Mouse (Mus musculus) neural tube, embryonic 13.5 days (tissue): Measurements from ENCODE around the gene Gmpr2. TPM values are rescaled to one million over a fixed set of nuclear protein-coding genes. Genes with fewer than 3 reads are reported as not detected.

Source experiments
- ATAC-seq: fragments of 200-750 bp; cut with Nextera tagmentation; 2 replicates; pipeline ENCODE4 v1.8.0; 2017; ENCODE audit warnings: low read depth, mild to moderate bottlenecking, moderate TSS enrichment, moderate library complexity
- H3K27ac ChIP-seq: fragments of 300-500 bp; sonication (generic); replicated peaks from 2 replicates; pipeline ENCODE4 v1.5.1; 2015; ENCODE audit warnings: moderate library complexity, mild to moderate bottlenecking, inconsistent platforms
- H3K27me3 ChIP-seq: fragments of 300-500 bp; sonication (generic); 2 replicates; pipeline ENCODE4 v1.6.1; 2015; ENCODE audit warnings: mild to moderate bottlenecking, inconsistent platforms
- H3K36me3 ChIP-seq: fragments of 300-500 bp; sonication (generic); 2 replicates; pipeline ENCODE4 v1.6.1; 2015; ENCODE audit warnings: mild to moderate bottlenecking, inconsistent platforms
- H3K4me1 ChIP-seq: fragments of 300-500 bp; sonication (generic); replicated peaks from 2 replicates; pipeline ENCODE4 v1.6.1; 2015; ENCODE audit warnings: inconsistent platforms
- H3K4me2 ChIP-seq: fragments of 300-500 bp; sonication (generic); 2 replicates; pipeline ENCODE4 v1.6.1; 2015; ENCODE audit warnings: inconsistent platforms, mild to moderate bottlenecking, moderate library complexity
- H3K4me3 ChIP-seq: fragments of 300-500 bp; sonication (generic); 2 replicates; pipeline ENCODE4 v1.5.1; 2015; ENCODE audit warnings: mild to moderate bottlenecking, inconsistent platforms
- H3K9ac ChIP-seq: fragments of 300-500 bp; sonication (generic); 2 replicates; pipeline ENCODE4 v1.6.1; 2015; ENCODE audit warnings: moderate library complexity, mild to moderate bottlenecking, inconsistent platforms
- H3K9me3 ChIP-seq: fragments of 300-500 bp; sonication (generic); 2 replicates; pipeline ENCODE4 v1.6.1; 2016; ENCODE audit warnings: inconsistent platforms
- WGBS: fragments of 180-500 bp; shearing (Covaris S2); methylation state at CpG from one replicate; pipeline ENCODE4 v1.1.7; 2015; 5-methylcytosine and 5-hydroxymethylcytosine counted together
- polyA plus RNA-seq: library from polyadenylated mRNA; unstranded; fragments of >200 nt; fragmentation: Nextera tagmentation; extraction: Ambion mirVana; gene quantifications from 2 replicates; pipeline ENCODE4 v1.2.1, GENCODE M21; 2015

Gmpr2 gene
- polyA plus RNA-seq, 1 experiment from 2014 or later: 55.0 TPM

DNA sequence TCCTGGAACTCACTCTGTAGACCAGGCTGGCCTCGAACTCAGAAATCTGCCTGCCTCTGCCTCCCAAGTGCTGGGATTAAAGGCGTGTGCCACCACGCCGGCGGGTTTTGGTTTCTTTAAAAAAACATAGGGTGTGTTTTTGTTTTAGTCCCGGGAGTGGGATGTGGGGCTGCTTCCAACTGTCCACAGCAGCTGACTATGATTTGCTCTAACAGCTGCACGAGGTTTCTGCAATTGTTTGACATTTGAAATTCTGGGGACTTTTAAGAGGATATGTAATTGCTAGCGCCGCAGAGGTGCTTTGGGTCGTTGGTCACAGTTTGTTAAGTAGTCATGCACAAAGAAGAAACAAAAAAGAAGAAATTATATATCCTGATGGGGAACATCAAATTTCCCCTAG, 17.7 kb downstream of the Gmpr2 start:
- 81% methylated on average over 10 of the region's 10 CpGs for WGBS
- ATAC-seq: no peak
- H3K4me1 ChIP-seq: no peaks in the 10 kb centered on the region

DNA sequence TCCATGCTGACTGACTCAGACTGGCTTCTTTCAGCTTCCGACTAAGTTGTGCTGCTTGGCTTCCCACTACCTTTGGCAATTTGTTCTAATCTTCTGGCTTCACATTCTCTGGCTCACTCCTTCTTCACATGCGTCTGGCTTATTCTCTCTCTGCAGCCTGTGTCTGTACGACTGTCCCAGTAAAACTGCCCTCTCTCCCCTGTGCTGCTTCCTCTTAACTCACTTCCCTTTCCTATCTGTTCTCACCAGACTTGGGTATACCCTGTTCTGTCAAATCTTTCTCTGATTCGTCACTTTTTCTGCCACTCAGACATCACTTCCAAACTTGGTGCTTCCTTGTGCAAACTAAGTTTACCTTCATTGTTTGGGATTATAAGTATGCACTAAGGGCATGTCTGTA, 25.5 kb downstream of the Gmpr2 start:
- H3K27ac ChIP-seq: no peak overlapping the region
- H3K9ac ChIP-seq: no peak overlapping the region
- H3K4me2 ChIP-seq: no peak overlapping the region
- WGBS: 87% methylated on average over 4 of the region's 4 CpGs
- H3K36me3 ChIP-seq: no peaks in the 10 kb centered on the region
- no peaks in the 10 kb centered on the region for H3K27me3 ChIP-seq
- ATAC-seq: no peak
- H3K4me3 ChIP-seq: no peak overlapping the region
- no peaks in the 10 kb centered on the region for H3K9me3 ChIP-seq
- no peaks in the 10 kb centered on the region for H3K4me1 ChIP-seq

More for the DNA sequence above, 17.7 kb downstream of the Gmpr2 start:
- Histone ChIP-seq H3K27ac (no peak overlapping the region), H3K9me3 (no peaks in the 10 kb centered on the region), H3K36me3 (no peaks in the 10 kb centered on the region), H3K4me3 (no peak overlapping the region), H3K9ac (no peak overlapping the region), H3K27me3 (no peaks in the 10 kb centered on the region), H3K4me2 (no peak overlapping the region)

DNA sequence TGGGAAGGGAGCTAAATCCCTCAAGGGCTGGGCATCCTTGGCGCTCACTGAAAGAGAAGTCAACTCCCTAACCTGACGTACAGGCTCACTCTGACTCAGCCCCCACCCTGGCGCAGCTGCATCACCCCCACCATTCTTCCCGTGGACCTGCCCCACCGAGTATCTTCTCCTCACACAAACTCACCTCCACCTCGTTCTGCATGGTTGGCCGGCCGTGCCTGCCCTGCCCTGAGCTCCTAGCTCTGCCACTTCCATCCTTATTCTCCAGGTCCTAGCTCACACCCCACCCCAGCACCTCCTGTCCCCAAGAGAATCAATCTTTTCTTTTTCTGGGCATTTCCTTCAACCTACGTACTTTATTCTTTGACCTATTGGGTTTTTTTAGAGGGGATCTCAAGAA, 29.4 kb downstream of the Gmpr2 start:
- Histone ChIP-seq H3K4me1 (no peaks in the 10 kb centered on the region), H3K4me3 (no peak overlapping the region), H3K4me2 (no peak overlapping the region), H3K27ac (no peak overlapping the region), H3K27me3 (no peaks in the 10 kb centered on the region), H3K36me3 (no peaks in the 10 kb centered on the region), H3K9ac (no peak overlapping the region), H3K9me3 (no peaks in the 10 kb centered on the region)
- ATAC-seq: no peak
- 75% methylated on average over 9 of the region's 9 CpGs for WGBS

DNA sequence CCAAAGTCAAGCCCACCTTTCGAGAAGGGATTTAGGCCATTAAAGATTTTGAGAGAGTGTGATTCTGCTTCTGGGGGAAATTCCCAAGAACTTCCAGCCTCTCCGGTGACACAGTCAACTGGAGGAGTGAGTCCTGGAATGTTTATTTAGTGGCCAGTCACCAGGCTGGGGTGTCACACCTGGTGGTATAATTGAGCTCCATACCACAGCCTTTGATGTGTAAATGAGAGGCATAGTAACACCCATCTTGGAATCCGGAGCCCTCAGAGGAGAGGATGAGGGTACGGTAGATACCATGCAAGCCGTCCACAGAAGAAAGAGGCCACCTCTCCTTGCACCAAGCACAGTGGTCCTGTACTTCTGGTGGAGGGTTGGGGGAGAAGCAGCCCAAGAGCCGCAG, 31.0 kb downstream of the Gmpr2 start:
- Histone ChIP-seq H3K27ac (no peak overlapping the region), H3K4me2 (no peak overlapping the region), H3K9ac (no peak overlapping the region), H3K9me3 (no peaks in the 10 kb centered on the region), H3K4me1 (no peaks in the 10 kb centered on the region), H3K36me3 (no peaks in the 10 kb centered on the region), H3K4me3 (no peak overlapping the region), H3K27me3 (no peaks in the 10 kb centered on the region)
- ATAC-seq: no peak
- WGBS: 59% methylated on average over 6 of the region's 6 CpGs

DNA sequence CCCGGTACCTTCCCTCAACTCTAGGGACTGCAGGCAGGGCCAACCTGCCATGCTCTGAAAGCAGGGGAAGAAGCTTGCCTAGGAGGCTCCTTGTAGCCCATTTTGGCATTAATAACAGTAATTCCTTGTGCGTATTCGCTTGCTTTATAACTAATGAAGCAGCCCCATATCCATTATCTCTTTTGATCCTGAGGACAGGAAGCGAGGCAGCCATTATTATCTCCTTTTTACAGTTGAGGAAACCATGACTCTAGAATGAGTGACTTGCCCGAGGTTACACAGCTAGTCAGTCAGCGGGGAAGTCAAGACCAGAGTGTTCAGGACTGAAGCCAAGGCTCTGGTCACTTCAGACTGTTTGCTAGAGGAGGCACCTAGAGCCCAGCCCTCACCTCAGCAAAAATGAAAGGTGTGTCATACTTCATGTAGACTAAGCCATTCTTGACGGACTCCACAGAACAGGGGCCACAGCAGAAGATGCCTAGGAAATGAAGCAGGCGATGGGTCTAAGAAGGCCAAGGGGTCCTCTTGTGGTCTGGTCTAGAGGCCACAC, 34.4 kb downstream of the Gmpr2 start:
- no peak for ATAC-seq
- Histone ChIP-seq H3K4me1 (no peaks in the 10 kb centered on the region), H3K4me2 (no peak overlapping the region), H3K4me3 (no peak overlapping the region), H3K27me3 (no peaks in the 10 kb centered on the region), H3K9ac (no peak overlapping the region), H3K36me3 (no peaks in the 10 kb centered on the region), H3K9me3 (no peaks in the 10 kb centered on the region), H3K27ac (no peak overlapping the region)
- WGBS: 93% methylated on average over 8 of the region's 8 CpGs

DNA sequence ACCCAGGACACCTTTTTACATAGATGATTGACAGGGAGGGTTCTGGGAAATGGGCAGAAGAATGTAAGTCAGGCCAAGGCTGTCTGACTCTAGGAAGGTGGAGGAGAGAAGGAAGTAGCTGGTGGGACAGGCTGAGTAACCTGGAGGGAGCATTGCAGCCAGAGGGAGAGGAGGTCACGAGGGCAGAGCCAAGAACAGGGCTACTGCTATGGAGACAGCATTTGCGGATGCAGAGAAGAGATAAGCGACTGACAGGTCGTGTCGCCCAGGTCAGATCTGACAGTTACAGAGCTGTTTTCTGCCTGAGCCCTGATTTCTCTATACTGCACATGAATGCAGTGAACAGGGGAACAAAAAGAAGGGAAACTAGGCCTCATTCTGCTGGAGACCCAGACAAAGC, 35.7 kb downstream of the Gmpr2 start:
- Histone ChIP-seq H3K9me3 (no peaks in the 10 kb centered on the region), H3K4me2 (no peak overlapping the region), H3K4me1 (no peaks in the 10 kb centered on the region), H3K27ac (no peak overlapping the region), H3K9ac (no peak overlapping the region), H3K4me3 (no peak overlapping the region), H3K27me3 (peaks cover 9% of the 10 kb centered on the region), H3K36me3 (no peaks in the 10 kb centered on the region)
- WGBS: 90% methylated on average over 5 of the region's 5 CpGs
- no peak for ATAC-seq

DNA sequence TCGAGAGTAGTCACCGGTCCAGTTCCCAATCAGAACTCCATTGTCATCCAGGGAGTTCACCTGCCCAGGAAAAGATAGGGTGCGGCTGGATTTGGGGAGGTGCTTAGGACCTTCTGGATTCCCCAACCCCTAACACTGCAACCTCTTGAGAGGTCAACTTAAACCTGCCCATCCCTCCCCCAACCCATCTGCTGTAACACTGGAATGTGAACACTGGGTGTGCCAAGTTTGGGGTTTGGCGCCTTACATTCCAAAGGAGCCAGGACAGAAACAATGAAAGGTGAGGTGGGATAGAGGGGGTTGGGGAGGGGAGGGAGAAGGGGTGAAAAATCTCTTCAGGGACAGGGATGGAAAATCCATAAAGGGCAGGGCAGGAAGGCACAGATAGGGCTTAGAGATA, 37.8 kb downstream of the Gmpr2 start:
- no peaks in the 10 kb centered on the region for H3K36me3 ChIP-seq
- ATAC-seq: no peak
- 94% methylated on average over 4 of the region's 4 CpGs for WGBS

DNA sequence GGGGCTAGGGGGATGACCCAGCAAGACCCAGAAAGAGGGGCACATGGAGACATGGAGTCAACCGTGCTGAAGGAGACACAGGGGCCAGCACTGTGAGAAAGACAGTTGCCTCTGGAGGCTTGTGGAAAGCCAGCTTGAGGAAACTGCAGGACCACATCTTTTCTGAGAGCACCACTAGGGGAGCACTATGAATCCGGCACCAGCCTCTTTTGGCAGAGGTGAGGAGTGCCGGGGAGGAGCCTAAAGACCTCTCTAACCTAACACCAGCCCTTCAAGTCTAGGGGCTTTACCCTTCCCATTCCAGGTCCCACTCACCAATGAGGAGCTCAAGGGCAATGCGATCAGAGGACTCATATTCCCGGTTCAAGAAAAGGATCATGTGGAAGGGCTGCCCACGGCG, 40.0 kb downstream of the Gmpr2 start:
- 87% methylated on average over 7 of the region's 7 CpGs for WGBS
- ATAC-seq: no peak

More for the DNA sequence above, 37.8 kb downstream of the Gmpr2 start:
- H3K4me1 ChIP-seq: no peaks in the 10 kb centered on the region
- no peak overlapping the region for H3K27ac ChIP-seq
- no peak overlapping the region for H3K9ac ChIP-seq
- no peaks in the 10 kb centered on the region for H3K9me3 ChIP-seq
- peaks cover 28% of the 10 kb centered on the region for H3K27me3 ChIP-seq
- no peak overlapping the region for H3K4me3 ChIP-seq
- no peak overlapping the region for H3K4me2 ChIP-seq

DNA sequence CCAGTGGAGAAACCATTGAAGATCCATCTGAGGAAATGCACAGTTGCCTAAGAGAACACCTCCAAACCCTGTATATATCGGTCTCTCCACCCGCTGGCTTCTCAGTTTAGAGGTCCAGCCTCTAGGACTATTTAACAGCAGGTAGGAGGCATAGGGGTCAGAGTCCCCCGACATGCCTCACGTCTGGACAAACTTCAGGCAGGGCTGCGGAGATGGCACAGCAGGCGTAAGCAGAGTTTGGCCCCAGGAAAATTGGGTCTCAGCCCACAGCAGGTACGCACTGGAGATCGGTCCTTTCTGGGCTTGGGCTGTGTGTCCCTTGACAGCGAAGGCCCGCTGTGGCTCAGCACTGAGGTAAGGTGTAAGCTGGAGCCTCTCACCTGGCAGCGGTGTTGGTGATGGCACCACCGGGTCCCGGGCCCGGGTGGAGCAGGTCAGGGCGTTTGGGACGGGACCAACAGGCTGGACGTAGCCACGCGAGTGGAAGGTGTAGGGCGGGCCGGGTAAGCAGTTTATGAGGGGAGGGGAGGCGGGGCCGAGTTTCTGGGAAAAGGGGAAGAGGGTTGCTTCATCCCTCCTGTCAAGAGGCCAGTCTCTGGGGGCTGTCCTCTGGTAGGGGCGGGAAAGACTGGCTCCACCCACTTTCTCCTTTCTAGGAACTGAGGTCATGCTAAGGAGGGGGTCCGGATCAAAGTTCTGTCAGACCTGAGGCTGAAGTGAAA, 41.4 kb downstream of the Gmpr2 start:
- H3K4me2 ChIP-seq: no peak overlapping the region
- WGBS: 10% methylated on average over 25 of the region's 25 CpGs
- H3K4me3 ChIP-seq: no peak overlapping the region
- ATAC-seq: no peak
- no peaks in the 10 kb centered on the region for H3K9me3 ChIP-seq
- no peak overlapping the region for H3K27ac ChIP-seq
- H3K9ac ChIP-seq: no peak overlapping the region
- no peaks in the 10 kb centered on the region for H3K4me1 ChIP-seq
- H3K36me3 ChIP-seq: peaks cover 22% of the 10 kb centered on the region
- peaks cover 28% of the 10 kb centered on the region for H3K27me3 ChIP-seq

More for the DNA sequence above, 40.0 kb downstream of the Gmpr2 start:
- Histone ChIP-seq H3K9me3 (no peaks in the 10 kb centered on the region), H3K4me3 (no peak overlapping the region), H3K9ac (no peak overlapping the region), H3K4me2 (no peak overlapping the region), H3K27ac (no peak overlapping the region), H3K36me3 (peaks cover 9% of the 10 kb centered on the region), H3K27me3 (peaks cover 28% of the 10 kb centered on the region), H3K4me1 (no peaks in the 10 kb centered on the region)

DNA sequence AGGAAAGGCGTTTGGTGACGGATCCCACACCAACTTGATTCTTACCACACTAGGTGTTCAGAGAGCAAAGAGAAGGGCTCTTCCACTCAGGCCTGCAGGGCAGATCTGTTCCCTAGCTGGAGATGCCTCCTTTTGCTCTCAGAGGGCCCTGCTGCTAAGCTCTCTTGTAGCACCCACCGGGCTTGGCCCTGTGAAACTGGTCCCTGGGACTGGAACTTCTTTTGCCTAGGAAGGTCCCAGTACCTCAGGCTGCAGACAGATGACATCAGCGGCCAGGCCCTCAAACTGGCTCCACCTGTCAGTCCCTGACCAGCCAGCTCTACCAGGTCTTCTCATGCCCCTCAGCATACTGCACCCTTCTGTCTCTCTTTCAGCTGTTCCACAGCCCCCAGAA, 42.0 kb downstream of the Gmpr2 start, which contains the start of gene Tgm1:
Gene Tgm1 (minus strand): TSS at position 198 of the 394 bp plus-strand sequence.
- 14% methylated on average over 4 of the region's 4 CpGs for WGBS
- no peaks in the 10 kb centered on the region for H3K9me3 ChIP-seq
- H3K4me1 ChIP-seq: no peaks in the 10 kb centered on the region
- no peak for ATAC-seq
- H3K4me2 ChIP-seq: no peak within 1 kb of the TSS
- peaks cover 27% of the 10 kb centered on the region for H3K36me3 ChIP-seq
- H3K27me3 ChIP-seq: peaks cover 28% of the 10 kb centered on the region
- no peak within 1 kb of the TSS for H3K4me3 ChIP-seq
- H3K27ac ChIP-seq: no peak within 1 kb of the TSS
- H3K9ac ChIP-seq: no peak within 1 kb of the TSS

DNA sequence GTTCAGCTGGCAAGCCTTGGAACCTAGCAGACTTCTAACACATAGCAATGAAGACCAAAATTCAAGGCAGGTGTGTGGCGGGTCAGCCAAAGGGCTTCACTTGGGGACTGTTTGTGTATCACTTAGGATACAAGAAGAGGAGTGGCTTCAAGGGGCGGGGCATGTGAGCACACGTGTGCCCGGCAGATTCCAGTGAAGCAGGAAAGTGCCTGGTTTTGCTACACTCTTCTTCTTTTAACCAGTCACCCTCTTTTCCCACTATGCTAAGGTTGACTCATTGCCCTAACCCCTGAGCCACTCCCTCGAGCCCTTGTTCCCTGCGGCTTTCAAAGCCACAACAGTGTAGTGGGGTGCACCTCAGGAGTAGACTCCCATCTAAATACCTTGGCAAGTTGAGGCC, 43.2 kb downstream of the Gmpr2 start:
- Histone ChIP-seq H3K9ac (no peak overlapping the region), H3K4me1 (no peaks in the 10 kb centered on the region), H3K9me3 (no peaks in the 10 kb centered on the region), H3K27me3 (peaks cover 28% of the 10 kb centered on the region), H3K4me2 (no peak overlapping the region), H3K36me3 (peaks cover 39% of the 10 kb centered on the region), H3K4me3 (no peak overlapping the region), H3K27ac (no peak overlapping the region)
- WGBS: 42% methylated on average over 6 of the region's 6 CpGs
- ATAC-seq: no peak

DNA sequence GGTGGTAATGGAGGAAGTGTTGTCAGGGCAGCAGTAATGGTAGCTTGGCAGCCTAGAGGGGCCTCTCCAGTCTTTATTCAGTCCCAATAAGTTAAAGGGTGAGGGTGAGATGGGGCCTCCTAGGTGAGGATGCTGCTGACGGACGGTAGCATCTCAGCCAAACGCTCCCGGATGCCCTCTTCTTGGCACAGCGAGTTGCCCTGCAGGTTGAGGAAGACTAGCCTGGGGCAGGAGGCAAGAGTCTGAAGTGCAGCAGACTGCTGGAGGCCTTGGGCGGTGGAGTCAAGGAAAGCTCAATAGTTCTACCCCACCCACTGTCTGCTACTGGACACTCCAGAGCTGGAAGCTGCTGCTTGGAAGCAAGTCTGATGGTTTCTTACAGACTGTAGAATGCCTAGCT, 44.5 kb downstream of the Gmpr2 start:
- Histone ChIP-seq H3K27me3 (peaks cover 28% of the 10 kb centered on the region), H3K9ac (no peak overlapping the region), H3K4me3 (no peak overlapping the region), H3K27ac (no peak overlapping the region), H3K4me1 (peaks cover 8% of the 10 kb centered on the region), H3K9me3 (no peaks in the 10 kb centered on the region), H3K36me3 (peaks cover 39% of the 10 kb centered on the region), H3K4me2 (no peak overlapping the region)
- no peak for ATAC-seq
- 92% methylated on average over 6 of the region's 6 CpGs for WGBS

DNA sequence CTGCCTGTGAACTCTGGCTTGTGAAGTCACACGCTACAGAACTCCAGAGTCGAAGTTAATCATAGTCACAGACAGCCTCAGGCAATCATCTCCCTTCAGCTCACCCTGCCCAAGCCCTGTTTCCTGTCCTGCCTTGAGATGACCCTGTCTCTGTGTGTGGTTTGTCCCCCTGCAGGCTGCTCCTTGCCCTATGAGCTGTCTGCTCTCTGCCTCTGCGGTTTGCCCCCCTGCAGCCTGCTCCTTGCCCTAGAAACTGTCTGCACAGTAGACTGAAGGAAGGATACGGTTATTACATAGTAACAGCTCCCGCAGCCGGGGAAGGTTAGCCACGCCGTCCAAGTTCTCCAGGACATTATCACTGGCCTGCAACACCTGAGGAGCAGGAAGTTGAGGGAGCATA, 45.1 kb downstream of the Gmpr2 start:
- no peak overlapping the region for H3K4me3 ChIP-seq
- ATAC-seq: no peak
- no peak overlapping the region for H3K27ac ChIP-seq
- no peak overlapping the region for H3K4me2 ChIP-seq
- 79% methylated on average over 8 of the region's 8 CpGs for WGBS
- H3K27me3 ChIP-seq: peaks cover 24% of the 10 kb centered on the region
- peaks cover 39% of the 10 kb centered on the region for H3K36me3 ChIP-seq
- no peaks in the 10 kb centered on the region for H3K9me3 ChIP-seq
- no peak overlapping the region for H3K9ac ChIP-seq
- H3K4me1 ChIP-seq: peaks cover 11% of the 10 kb centered on the region
